Mouse (Mus musculus) midbrain, postnatal 0 days (tissue): ENCODE results near the gene Slc38a10. TPM values are rescaled to one million over a fixed set of nuclear protein-coding genes. Genes with fewer than 3 reads are reported as not detected.

Experiments used
- ATAC-seq: fragments of 200-750 bp; cut with Nextera tagmentation; 2 replicates; pipeline ENCODE4 v1.8.0; 2017; ENCODE audit warnings: moderate number of reproducible peaks, mild to moderate bottlenecking, moderate TSS enrichment, moderate library complexity; ENCODE audit not compliant: low FRiP score
- DNase-seq: peaks from one replicate; pipeline ENCODE4 v3.0.0-alpha.2; 2015; ENCODE audit warnings: low spot score
- H3K27ac ChIP-seq: fragments of 300-500 bp; sonication (generic); 2 replicates; pipeline ENCODE4 v1.5.1; 2014; ENCODE audit warnings: low read depth, mild to moderate bottlenecking, low read length, mixed read lengths
- H3K27me3 ChIP-seq: fragments of 300-500 bp; sonication (generic); 2 replicates; pipeline ENCODE4 v1.6.1; 2014; ENCODE audit warnings: low read length, control low read depth, mixed read lengths; ENCODE audit not compliant: insufficient read depth
- H3K36me3 ChIP-seq: fragments of 300-500 bp; sonication (generic); 2 replicates; pipeline ENCODE4 v1.6.1; 2014; ENCODE audit warnings: low read length, control low read depth, mixed read lengths; ENCODE audit not compliant: insufficient read depth
- H3K4me1 ChIP-seq: fragments of 300-500 bp; sonication (generic); 2 replicates; pipeline ENCODE4 v1.6.1; 2014; ENCODE audit warnings: mild to moderate bottlenecking, control low read depth, antibody characterized with exemption, low read length, mixed read lengths; ENCODE audit not compliant: insufficient read depth
- H3K4me2 ChIP-seq: fragments of 300-500 bp; sonication (generic); 2 replicates; pipeline ENCODE4 v1.6.1; 2014; ENCODE audit warnings: low read depth, mild to moderate bottlenecking, low read length, mixed read lengths; ENCODE audit not compliant: poor library complexity, severe bottlenecking
- H3K4me3 ChIP-seq: fragments of 300-500 bp; sonication (generic); 2 replicates; pipeline ENCODE4 v1.5.1; 2014; ENCODE audit warnings: low read depth, mild to moderate bottlenecking, low read length, moderate library complexity
- H3K9ac ChIP-seq: fragments of 300-500 bp; sonication (generic); replicated peaks from 2 replicates; pipeline ENCODE4 v1.6.1; 2014; ENCODE audit warnings: mild to moderate bottlenecking, low read length, moderate library complexity, mixed read lengths; ENCODE audit not compliant: poor library complexity, severe bottlenecking
- H3K9me3 ChIP-seq: fragments of 300-500 bp; sonication (generic); 2 replicates; pipeline ENCODE4 v1.6.1; 2016; ENCODE audit warnings: low read length, control low read depth
- CTCF ChIP-seq: IDR thresholded peaks from 2 replicates; pipeline ENCODE4 v1.5.1; 2016; ENCODE audit warnings: antibody characterized with exemption, mild to moderate bottlenecking
- WGBS: fragments of 180-500 bp; shearing (Covaris S2); extraction: QIAGEN DNeasy Blood & Tissue Kit; methylation state at CpG from one replicate; pipeline ENCODE4 v1.1.7; 2014; 5-methylcytosine and 5-hydroxymethylcytosine counted together
- polyA plus RNA-seq: library from polyadenylated mRNA; unstranded; fragments of >200 nt; fragmentation: Nextera tagmentation; extraction: Ambion mirVana; gene quantifications from 2 replicates; pipeline ENCODE4 v1.2.1, GENCODE M21; 2015
- total RNA-seq: library from RNA; depleted of rRNA; stranded (reverse); fragments of >200 nt; gene quantifications from 2 replicates; pipeline ENCODE4 v1.2.3, GENCODE M21; 2014

The Slc38a10 gene
- total and polyA plus RNA-seq, 2 experiments from 2014 or later: 111 to 171 TPM

DNA sequence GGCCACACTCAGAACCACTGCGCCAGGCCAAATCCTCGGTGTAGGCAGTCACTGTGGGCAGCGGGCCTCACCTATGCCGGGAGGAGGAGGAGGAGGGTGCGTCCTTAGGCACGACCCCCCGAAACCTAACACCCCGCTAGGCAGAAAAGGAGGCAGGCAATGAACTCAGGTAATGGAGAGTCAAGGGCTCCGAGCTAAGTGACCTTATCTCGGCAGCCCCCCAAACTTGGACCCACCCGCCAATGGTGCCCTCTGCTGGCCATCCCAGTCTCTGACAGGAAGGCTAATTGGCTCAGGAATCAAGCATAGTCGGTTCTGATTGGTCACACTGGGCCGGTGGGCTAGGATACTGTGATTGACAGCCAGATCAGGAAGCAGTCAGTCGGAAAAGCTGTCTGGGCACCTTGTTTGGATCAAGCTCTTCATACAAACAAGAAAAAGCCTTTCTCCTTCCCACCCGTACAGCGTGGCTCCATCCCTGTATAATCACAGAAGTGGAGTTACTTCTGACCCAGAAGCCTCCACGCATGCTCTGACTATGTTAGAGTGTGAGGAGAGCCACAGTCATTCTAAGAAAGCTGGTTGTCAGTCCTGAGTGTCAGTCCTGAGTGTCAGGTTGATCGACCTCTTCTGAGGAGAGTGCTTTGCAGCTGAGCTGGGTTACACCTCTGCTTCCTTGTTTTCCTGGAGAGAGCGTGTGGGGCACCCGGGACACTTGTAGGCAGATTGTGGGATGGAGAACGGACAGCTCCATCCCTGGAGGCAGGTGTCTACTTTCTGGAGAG is 18.3 kb upstream of the Slc38a10 start:
- Histone ChIP-seq H3K36me3 (no peaks in the 10 kb centered on the region), H3K9ac (no peak overlapping the region), H3K4me3 (peak overlapping the region; percentile 9; the same call in 1 of the 2 replicates), H3K4me1 (no peaks in the 10 kb centered on the region), H3K27ac (no peak overlapping the region), H3K27me3 (no peaks in the 10 kb centered on the region), H3K4me2 (peak overlapping the region; percentile 34), H3K9me3 (no peaks in the 10 kb centered on the region)
- peak; percentile 84 for ATAC-seq
- WGBS: 21% methylated on average over 20 of the region's 21 CpGs
- TF ChIP-seq CTCF: peak; percentile 89
- DNase-seq: peak; percentile 90

GRCm38 (mm10) chr11:120168516-120168915 is 17.4 kb upstream of the Slc38a10 start:
- Histone ChIP-seq H3K27ac (no peak overlapping the region), H3K4me1 (no peaks in the 10 kb centered on the region), H3K4me3 (no peak overlapping the region), H3K9ac (no peak overlapping the region), H3K27me3 (no peaks in the 10 kb centered on the region), H3K36me3 (no peaks in the 10 kb centered on the region), H3K9me3 (no peaks in the 10 kb centered on the region), H3K4me2 (no peak overlapping the region)
- no peak for DNase-seq
- no peak for TF ChIP-seq CTCF
- no peak for ATAC-seq
- WGBS: 74% methylated on average over 8 of the region's 8 CpGs

DNA sequence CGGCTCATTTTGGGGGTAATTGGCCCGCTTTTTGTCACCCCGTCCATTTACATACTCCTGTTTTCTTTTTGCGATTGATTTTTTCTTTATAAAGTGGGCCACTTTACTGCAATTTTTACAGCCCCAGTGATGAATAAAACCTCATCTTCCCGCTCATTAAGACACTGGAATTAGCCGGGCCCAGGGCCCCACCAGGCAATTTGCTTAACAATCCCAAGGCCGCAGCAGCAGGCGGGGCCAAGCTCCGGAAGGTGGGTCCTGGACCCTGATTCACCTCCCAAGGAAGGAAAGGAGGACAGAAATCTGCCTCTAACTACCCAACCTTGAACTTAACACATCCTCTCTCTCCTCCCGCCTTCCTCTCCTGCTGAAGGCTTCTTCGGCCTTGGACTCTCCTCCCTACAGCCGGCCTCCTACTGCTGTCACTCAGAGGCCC is 16.8 kb upstream of the Slc38a10 start:
- no peak overlapping the region for H3K9ac ChIP-seq
- H3K4me2 ChIP-seq: no peak overlapping the region
- no peak overlapping the region for H3K27ac ChIP-seq
- no peaks in the 10 kb centered on the region for H3K27me3 ChIP-seq
- ATAC-seq (no peak), DNase-seq (no peak)
- no peaks in the 10 kb centered on the region for H3K36me3 ChIP-seq
- H3K4me3 ChIP-seq: no peak overlapping the region
- H3K4me1 ChIP-seq: no peaks in the 10 kb centered on the region
- no peaks in the 10 kb centered on the region for H3K9me3 ChIP-seq
- 48% methylated on average over 12 of the region's 12 CpGs for WGBS
- no peak for TF ChIP-seq CTCF

- H3K4me3 ChIP-seq: no peak overlapping the region
- H3K36me3 ChIP-seq: no peaks in the 10 kb centered on the region
- no peak overlapping the region for H3K4me2 ChIP-seq
- DNase-seq (no peak), ATAC-seq (no peak)
- no peak overlapping the region for H3K9ac ChIP-seq
- TF ChIP-seq CTCF: no peak
- H3K27me3 ChIP-seq: no peaks in the 10 kb centered on the region
- H3K4me1 ChIP-seq: no peaks in the 10 kb centered on the region
- WGBS: 58% methylated on average over 5 of the region's 5 CpGs
- H3K27ac ChIP-seq: no peak overlapping the region
- no peaks in the 10 kb centered on the region for H3K9me3 ChIP-seq
Measured at GRCm38 (mm10) chr11:120167059-120167458, 15.9 kb upstream of the Slc38a10 start.

GRCm38 (mm10) chr11:120164471-120165261 is 13.5 kb upstream of the Slc38a10 start:
- Histone ChIP-seq H3K36me3 (no peaks in the 10 kb centered on the region), H3K27ac (no peak overlapping the region), H3K4me3 (no peak overlapping the region), H3K9ac (no peak overlapping the region), H3K9me3 (no peaks in the 10 kb centered on the region), H3K4me2 (no peak overlapping the region), H3K27me3 (no peaks in the 10 kb centered on the region), H3K4me1 (no peaks in the 10 kb centered on the region)
- 64% methylated on average over 17 of the region's 17 CpGs for WGBS
- ATAC-seq (no peak), DNase-seq (no peak)
- no peak for TF ChIP-seq CTCF

- Histone ChIP-seq H3K27me3 (no peaks in the 10 kb centered on the region), H3K27ac (no peak overlapping the region), H3K9me3 (no peaks in the 10 kb centered on the region), H3K4me3 (no peak overlapping the region), H3K4me1 (no peaks in the 10 kb centered on the region), H3K36me3 (no peaks in the 10 kb centered on the region), H3K9ac (no peak overlapping the region), H3K4me2 (no peak overlapping the region)
- TF ChIP-seq CTCF: no peak
- 82% methylated on average over 5 of the region's 5 CpGs for WGBS
- no peak for ATAC-seq
- DNase-seq: no peak
Measured at GRCm38 (mm10) chr11:120164028-120164427, 12.9 kb upstream of the Slc38a10 start.
